Mouse (Mus musculus): ENCODE results near the gene Cacnb2. TPM values are rescaled to one million over a fixed set of nuclear protein-coding genes. Genes with fewer than 3 reads are reported as not detected.
"Not testable (repeated sequence)": the region's sequence is repeated elsewhere in the genome, so short reads cannot be mapped to it uniquely, and the experiment has no call there.

The Cacnb2 gene
- polyA plus RNA-seq, 1 experiment from 2014 or later = 0.95 TPM

DNA sequence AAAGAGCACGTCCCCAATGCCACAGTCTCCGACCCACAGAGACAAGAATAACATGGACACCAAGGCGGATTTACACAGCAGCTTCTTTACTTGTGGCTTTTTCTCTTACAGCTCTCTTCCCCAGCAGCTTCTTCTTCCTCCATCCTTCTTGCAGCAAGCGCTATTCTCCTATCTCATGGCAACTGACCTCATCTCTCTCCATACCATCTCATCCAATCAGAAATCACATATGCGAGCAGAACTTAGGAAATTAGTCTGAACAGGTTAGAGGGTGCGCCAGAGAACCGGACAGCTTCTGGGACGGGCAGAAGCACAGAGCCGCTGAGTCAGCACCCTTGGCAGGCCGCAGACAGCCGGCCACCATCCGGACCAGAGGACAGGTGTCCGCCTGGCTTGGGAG is 123.7 kb downstream of the Cacnb2 start:
- H3K36me3 ChIP-seq (ENCODE audit: control insufficient read depth, insufficient read depth, low read length); ATAC-seq (replicated peaks; ENCODE audit: low FRiP score); H3K4me3 ChIP-seq (ENCODE audit: low read depth, low read length); H3K9me3 ChIP-seq (ENCODE audit: control insufficient read depth, low read length); H3K27ac ChIP-seq (ENCODE audit: low read depth, low read length); H3K4me1 ChIP-seq (replicated peaks; ENCODE audit: control insufficient read depth, insufficient read depth, low read length); H3K27me3 ChIP-seq (replicated peaks; ENCODE audit: control insufficient read depth, insufficient read depth, low read length); H3K4me2 ChIP-seq; DNase-seq (ENCODE audit: low spot score); H3K9ac ChIP-seq (ENCODE audit: low read depth, low read length): not testable (repeated sequence)
- WGBS = 88% methylated on average over 13 of the region's 13 CpGs

DNA sequence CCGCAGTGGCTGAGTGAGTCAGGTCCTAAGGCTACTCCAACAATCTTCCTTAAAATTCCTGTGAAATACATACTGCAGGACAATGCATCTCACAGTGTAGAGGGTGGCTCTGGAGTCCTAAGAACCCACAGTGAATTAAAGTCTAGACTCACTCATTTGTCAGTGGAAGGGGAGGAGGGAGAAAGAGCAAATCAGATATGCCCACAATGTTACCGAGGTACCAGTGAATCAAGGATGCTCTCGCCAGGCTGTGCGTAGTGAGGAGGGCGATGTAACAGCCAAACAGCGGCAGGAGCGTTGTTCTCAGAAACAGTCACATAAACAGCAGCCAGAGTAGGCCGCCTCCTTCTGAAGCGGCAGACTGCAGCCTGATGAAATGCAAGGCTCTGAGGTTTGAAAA is 136.0 kb downstream of the Cacnb2 start:
- H3K4me3 ChIP-seq (ENCODE audit: low read depth, low read length) = no peak overlapping the region
- no peaks in the 10 kb centered on the region for H3K36me3 ChIP-seq (ENCODE audit: control insufficient read depth, insufficient read depth, low read length)
- no peak for ATAC-seq (replicated peaks; ENCODE audit: low FRiP score)
- no peak overlapping the region for H3K9ac ChIP-seq (ENCODE audit: low read depth, low read length)
- no peak overlapping the region for H3K27ac ChIP-seq (ENCODE audit: low read depth, low read length)
- no peak for DNase-seq (ENCODE audit: low spot score)
- 55% methylated on average over 9 of the region's 9 CpGs for WGBS
- H3K9me3 ChIP-seq (ENCODE audit: control insufficient read depth, low read length) = no peaks in the 10 kb centered on the region
- no peak overlapping the region for H3K4me2 ChIP-seq
- no peaks in the 10 kb centered on the region for H3K4me1 ChIP-seq (replicated peaks; ENCODE audit: control insufficient read depth, insufficient read depth, low read length)
- H3K27me3 ChIP-seq (replicated peaks; ENCODE audit: control insufficient read depth, insufficient read depth, low read length) = no peaks in the 10 kb centered on the region

GRCm38 (mm10) chr2:14739510-14739909 is 136.6 kb downstream of the Cacnb2 start:
- Histone ChIP-seq H3K27me3 (replicated peaks; ENCODE audit: control insufficient read depth, insufficient read depth, low read length) (no peaks in the 10 kb centered on the region), H3K4me1 (replicated peaks; ENCODE audit: control insufficient read depth, insufficient read depth, low read length) (no peaks in the 10 kb centered on the region), H3K27ac (ENCODE audit: low read depth, low read length) (no peak overlapping the region), H3K9me3 (ENCODE audit: control insufficient read depth, low read length) (no peaks in the 10 kb centered on the region), H3K36me3 (ENCODE audit: control insufficient read depth, insufficient read depth, low read length) (no peaks in the 10 kb centered on the region), H3K4me3 (ENCODE audit: low read depth, low read length) (no peak overlapping the region), H3K9ac (ENCODE audit: low read depth, low read length) (no peak overlapping the region), H3K4me2 (no peak overlapping the region)
- no peak for ATAC-seq (replicated peaks; ENCODE audit: low FRiP score)
- DNase-seq (ENCODE audit: low spot score) = no peak
- WGBS = 75% methylated on average over 15 of the region's 15 CpGs

- no peaks in the 10 kb centered on the region for H3K27me3 ChIP-seq (replicated peaks; ENCODE audit: control insufficient read depth, insufficient read depth, low read length)
- H3K27ac ChIP-seq (ENCODE audit: low read depth, low read length) = no peak overlapping the region
- H3K9me3 ChIP-seq (ENCODE audit: control insufficient read depth, low read length) = no peaks in the 10 kb centered on the region
- ATAC-seq (replicated peaks; ENCODE audit: low FRiP score) = no peak
- no peak overlapping the region for H3K4me2 ChIP-seq
- DNase-seq (ENCODE audit: low spot score) = no peak
- H3K4me1 ChIP-seq (replicated peaks; ENCODE audit: control insufficient read depth, insufficient read depth, low read length) = no peaks in the 10 kb centered on the region
- whole genome bisulfite sequencing = 84% methylated on average over 7 of the region's 7 CpGs
- H3K36me3 ChIP-seq (ENCODE audit: control insufficient read depth, insufficient read depth, low read length) = no peaks in the 10 kb centered on the region
- no peak overlapping the region for H3K9ac ChIP-seq (ENCODE audit: low read depth, low read length)
- H3K4me3 ChIP-seq (ENCODE audit: low read depth, low read length) = no peak overlapping the region
Observed at GRCm38 (mm10) chr2:14740359-14740758, 137.5 kb downstream of the Cacnb2 start.

- H3K36me3 ChIP-seq (ENCODE audit: control insufficient read depth, insufficient read depth, low read length) = no peaks in the 10 kb centered on the region
- no peak for DNase-seq (ENCODE audit: low spot score)
- 86% methylated on average over 1 of the region's 1 CpGs for WGBS
Observed at GRCm38 (mm10) chr2:14744761-14745160, 141.9 kb downstream of the Cacnb2 start.

DNA sequence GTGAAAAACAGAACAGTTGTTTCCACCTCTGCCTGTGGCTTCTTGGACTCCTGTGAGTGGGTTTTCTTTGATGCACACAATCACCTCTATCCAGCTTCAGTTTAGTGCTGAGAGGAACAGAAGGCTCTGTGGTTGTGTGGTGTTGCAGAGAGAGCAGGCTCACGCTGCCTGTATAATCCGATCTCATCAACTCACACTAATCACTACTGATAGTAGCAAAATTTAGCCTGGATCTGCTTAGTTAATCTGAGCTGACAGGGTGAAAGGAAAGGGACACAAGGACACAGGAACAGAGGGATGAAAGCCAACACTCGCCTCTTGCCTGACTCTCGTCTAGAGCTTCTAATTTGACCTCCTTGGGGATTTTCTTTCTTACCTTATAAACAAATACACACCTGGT is 160.0 kb downstream of the Cacnb2 start:
- no peak for ATAC-seq (replicated peaks; ENCODE audit: low FRiP score)
- H3K27ac ChIP-seq (ENCODE audit: low read depth, low read length) = no peak overlapping the region
- 65% methylated on average over 4 of the region's 4 CpGs for WGBS

More at GRCm38 (mm10) chr2:14744761-14745160, 141.9 kb downstream of the Cacnb2 start:
- H3K27ac ChIP-seq (ENCODE audit: low read depth, low read length) = no peak overlapping the region
- no peak overlapping the region for H3K4me2 ChIP-seq
- H3K9me3 ChIP-seq (ENCODE audit: control insufficient read depth, low read length) = no peaks in the 10 kb centered on the region
- ATAC-seq (replicated peaks; ENCODE audit: low FRiP score) = no peak
- H3K27me3 ChIP-seq (replicated peaks; ENCODE audit: control insufficient read depth, insufficient read depth, low read length) = no peaks in the 10 kb centered on the region
- no peak overlapping the region for H3K9ac ChIP-seq (ENCODE audit: low read depth, low read length)
- H3K4me3 ChIP-seq (ENCODE audit: low read depth, low read length) = no peak overlapping the region
- H3K4me1 ChIP-seq (replicated peaks; ENCODE audit: control insufficient read depth, insufficient read depth, low read length) = no peaks in the 10 kb centered on the region

DNA sequence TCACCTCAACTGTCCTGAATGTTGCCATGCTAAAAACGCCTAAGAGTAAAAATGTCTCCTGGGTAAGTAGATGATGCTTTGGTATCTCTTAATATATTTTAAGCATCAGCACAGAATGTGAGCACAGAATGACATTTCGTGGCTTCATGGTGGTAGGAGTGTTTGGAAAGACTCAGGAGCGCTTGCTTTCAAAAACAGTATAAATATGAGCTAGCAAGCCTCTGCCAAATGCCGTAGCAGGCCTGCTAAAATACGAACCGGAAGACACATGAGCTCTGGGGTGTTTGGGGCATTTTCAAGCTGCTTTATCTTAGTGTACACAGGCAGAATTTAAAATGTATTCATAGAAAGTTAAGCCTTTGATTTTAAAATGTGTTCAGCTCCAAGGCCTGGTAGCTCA is 161.0 kb downstream of the Cacnb2 start:
- no peaks in the 10 kb centered on the region for H3K4me1 ChIP-seq (replicated peaks; ENCODE audit: control insufficient read depth, insufficient read depth, low read length)
- DNase-seq (ENCODE audit: low spot score) = no peak
- H3K36me3 ChIP-seq (ENCODE audit: control insufficient read depth, insufficient read depth, low read length) = no peaks in the 10 kb centered on the region
- ATAC-seq (replicated peaks; ENCODE audit: low FRiP score) = no peak
- H3K27me3 ChIP-seq (replicated peaks; ENCODE audit: control insufficient read depth, insufficient read depth, low read length) = no peaks in the 10 kb centered on the region
- no peaks in the 10 kb centered on the region for H3K9me3 ChIP-seq (ENCODE audit: control insufficient read depth, low read length)
- no peak overlapping the region for H3K27ac ChIP-seq (ENCODE audit: low read depth, low read length)
- H3K9ac ChIP-seq (ENCODE audit: low read depth, low read length) = no peak overlapping the region
- WGBS = 82% methylated on average over 6 of the region's 6 CpGs
- H3K4me2 ChIP-seq = no peak overlapping the region
- no peak overlapping the region for H3K4me3 ChIP-seq (ENCODE audit: low read depth, low read length)

More for the DNA sequence above, 160.0 kb downstream of the Cacnb2 start:
- no peaks in the 10 kb centered on the region for H3K27me3 ChIP-seq (replicated peaks; ENCODE audit: control insufficient read depth, insufficient read depth, low read length)
- H3K9me3 ChIP-seq (ENCODE audit: control insufficient read depth, low read length) = no peaks in the 10 kb centered on the region
- H3K4me2 ChIP-seq = no peak overlapping the region
- no peak overlapping the region for H3K4me3 ChIP-seq (ENCODE audit: low read depth, low read length)
- H3K9ac ChIP-seq (ENCODE audit: low read depth, low read length) = no peak overlapping the region
- H3K4me1 ChIP-seq (replicated peaks; ENCODE audit: control insufficient read depth, insufficient read depth, low read length) = no peaks in the 10 kb centered on the region
- DNase-seq (ENCODE audit: low spot score) = no peak
- H3K36me3 ChIP-seq (ENCODE audit: control insufficient read depth, insufficient read depth, low read length) = no peaks in the 10 kb centered on the region

GRCm38 (mm10) chr2:14769448-14769847 is 166.6 kb downstream of the Cacnb2 start:
- ATAC-seq (replicated peaks; ENCODE audit: low FRiP score) (no peak), DNase-seq (ENCODE audit: low spot score) (no peak)
- Histone ChIP-seq H3K4me1 (replicated peaks; ENCODE audit: control insufficient read depth, insufficient read depth, low read length) (no peaks in the 10 kb centered on the region), H3K36me3 (ENCODE audit: control insufficient read depth, insufficient read depth, low read length) (no peaks in the 10 kb centered on the region), H3K4me3 (ENCODE audit: low read depth, low read length) (no peak overlapping the region), H3K9ac (ENCODE audit: low read depth, low read length) (no peak overlapping the region), H3K27me3 (replicated peaks; ENCODE audit: control insufficient read depth, insufficient read depth, low read length) (no peaks in the 10 kb centered on the region), H3K27ac (ENCODE audit: low read depth, low read length) (no peak overlapping the region), H3K4me2 (no peak overlapping the region), H3K9me3 (ENCODE audit: control insufficient read depth, low read length) (no peaks in the 10 kb centered on the region)
- WGBS = 71% methylated on average over 1 of the region's 1 CpGs

DNA sequence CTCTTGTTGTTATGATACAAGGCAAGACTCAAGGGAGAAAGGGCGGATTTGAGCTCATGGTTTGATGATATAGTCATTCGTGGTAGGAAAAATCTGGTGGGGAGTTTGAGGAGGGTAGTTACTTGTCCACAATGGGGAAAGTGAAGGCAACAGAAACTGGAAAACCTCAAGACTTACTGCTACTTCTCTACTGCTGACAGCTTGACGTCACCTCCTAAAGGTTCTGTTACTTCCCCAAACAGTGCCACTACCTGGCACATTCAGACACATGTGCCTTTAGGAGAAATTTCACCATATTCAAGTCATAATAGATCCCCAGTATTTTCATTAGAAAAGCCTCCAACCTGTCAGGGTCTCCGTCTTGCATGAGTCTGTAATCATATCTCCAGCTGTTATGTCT is 167.7 kb downstream of the Cacnb2 start:
- no peak for ATAC-seq (replicated peaks; ENCODE audit: low FRiP score)
- WGBS = 64% methylated on average over 4 of the region's 4 CpGs
- no peak overlapping the region for H3K9ac ChIP-seq (ENCODE audit: low read depth, low read length)
- DNase-seq (ENCODE audit: low spot score) = no peak
- H3K4me3 ChIP-seq (ENCODE audit: low read depth, low read length) = no peak overlapping the region
- H3K4me2 ChIP-seq = no peak overlapping the region
- no peaks in the 10 kb centered on the region for H3K9me3 ChIP-seq (ENCODE audit: control insufficient read depth, low read length)
- H3K36me3 ChIP-seq (ENCODE audit: control insufficient read depth, insufficient read depth, low read length) = no peaks in the 10 kb centered on the region
- no peaks in the 10 kb centered on the region for H3K4me1 ChIP-seq (replicated peaks; ENCODE audit: control insufficient read depth, insufficient read depth, low read length)
- H3K27me3 ChIP-seq (replicated peaks; ENCODE audit: control insufficient read depth, insufficient read depth, low read length) = no peaks in the 10 kb centered on the region
- H3K27ac ChIP-seq (ENCODE audit: low read depth, low read length) = no peak overlapping the region

Measured in liver, embryonic 11.5 days (tissue).